Mouse (Mus musculus) midbrain, postnatal 0 days (tissue): ENCODE measurements around the gene Acads. TPM values are rescaled to one million over a fixed set of nuclear protein-coding genes. Genes with fewer than 3 reads are reported as not detected.
A peak's percentile ranks its signal among the peaks of the same experiment; 100 is the strongest.

Source experiments
- ATAC-seq: fragments of 200-750 bp; cut with Nextera tagmentation; 2 replicates; pipeline ENCODE4 v1.8.0; 2017; ENCODE audit warnings: moderate number of reproducible peaks, mild to moderate bottlenecking, moderate TSS enrichment, moderate library complexity; ENCODE audit not compliant: low FRiP score
- DNase-seq: peaks from one replicate; pipeline ENCODE4 v3.0.0-alpha.2; 2015; ENCODE audit warnings: low spot score
- H3K27ac ChIP-seq: fragments of 300-500 bp; sonication (generic); 2 replicates; pipeline ENCODE4 v1.5.1; 2014; ENCODE audit warnings: low read depth, mild to moderate bottlenecking, low read length, mixed read lengths
- H3K27me3 ChIP-seq: fragments of 300-500 bp; sonication (generic); 2 replicates; pipeline ENCODE4 v1.6.1; 2014; ENCODE audit warnings: low read length, control low read depth, mixed read lengths; ENCODE audit not compliant: insufficient read depth
- H3K36me3 ChIP-seq: fragments of 300-500 bp; sonication (generic); 2 replicates; pipeline ENCODE4 v1.6.1; 2014; ENCODE audit warnings: low read length, control low read depth, mixed read lengths; ENCODE audit not compliant: insufficient read depth
- H3K4me1 ChIP-seq: fragments of 300-500 bp; sonication (generic); 2 replicates; pipeline ENCODE4 v1.6.1; 2014; ENCODE audit warnings: mild to moderate bottlenecking, control low read depth, antibody characterized with exemption, low read length, mixed read lengths; ENCODE audit not compliant: insufficient read depth
- H3K4me2 ChIP-seq: fragments of 300-500 bp; sonication (generic); 2 replicates; pipeline ENCODE4 v1.6.1; 2014; ENCODE audit warnings: low read depth, mild to moderate bottlenecking, low read length, mixed read lengths; ENCODE audit not compliant: poor library complexity, severe bottlenecking
- H3K4me3 ChIP-seq: fragments of 300-500 bp; sonication (generic); 2 replicates; pipeline ENCODE4 v1.5.1; 2014; ENCODE audit warnings: low read depth, mild to moderate bottlenecking, low read length, moderate library complexity
- H3K9ac ChIP-seq: fragments of 300-500 bp; sonication (generic); replicated peaks from 2 replicates; pipeline ENCODE4 v1.6.1; 2014; ENCODE audit warnings: mild to moderate bottlenecking, low read length, moderate library complexity, mixed read lengths; ENCODE audit not compliant: poor library complexity, severe bottlenecking
- H3K9me3 ChIP-seq: fragments of 300-500 bp; sonication (generic); 2 replicates; pipeline ENCODE4 v1.6.1; 2016; ENCODE audit warnings: low read length, control low read depth
- CTCF ChIP-seq: IDR thresholded peaks from 2 replicates; pipeline ENCODE4 v1.5.1; 2016; ENCODE audit warnings: antibody characterized with exemption, mild to moderate bottlenecking
- WGBS: fragments of 180-500 bp; shearing (Covaris S2); extraction: QIAGEN DNeasy Blood & Tissue Kit; methylation state at CpG from one replicate; pipeline ENCODE4 v1.1.7; 2014; 5-methylcytosine and 5-hydroxymethylcytosine counted together
- polyA plus RNA-seq: library from polyadenylated mRNA; unstranded; fragments of >200 nt; fragmentation: Nextera tagmentation; extraction: Ambion mirVana; gene quantifications from 2 replicates; pipeline ENCODE4 v1.2.1, GENCODE M21; 2015
- total RNA-seq: library from RNA; depleted of rRNA; stranded (reverse); fragments of >200 nt; gene quantifications from 2 replicates; pipeline ENCODE4 v1.2.3, GENCODE M21; 2014

Gene Acads
- total and polyA plus RNA-seq, 2 experiments from 2014 or later, result 13.4 to 17.4 TPM

- Histone ChIP-seq H3K4me2 (no peak overlapping the region), H3K27me3 (no peaks in the 10 kb centered on the region), H3K9me3 (no peaks in the 10 kb centered on the region), H3K9ac (no peak overlapping the region), H3K36me3 (peaks cover 17% of the 10 kb centered on the region), H3K4me1 (peaks cover 10% of the 10 kb centered on the region; the same call in 1 of the 2 replicates), H3K27ac (no peak overlapping the region), H3K4me3 (no peak overlapping the region)
- WGBS, result 92% methylated on average over 8 of the region's 8 CpGs
- ATAC-seq (no peak), DNase-seq (no peak)
- TF ChIP-seq CTCF, result no peak
Observed at GRCm38 (mm10) chr5:115132465-115132864, 13.3 kb upstream of the Acads start.

GRCm38 (mm10) chr5:115129328-115129727 is 10.2 kb upstream of the Acads start:
- 88% methylated on average over 6 of the region's 6 CpGs for WGBS
- DNase-seq (no peak), ATAC-seq (no peak)
- Histone ChIP-seq H3K36me3 (peaks cover 39% of the 10 kb centered on the region), H3K9ac (no peak overlapping the region), H3K4me1 (peaks cover 10% of the 10 kb centered on the region; the same call in 1 of the 2 replicates), H3K4me3 (no peak overlapping the region), H3K9me3 (no peaks in the 10 kb centered on the region), H3K27ac (no peak overlapping the region), H3K27me3 (no peaks in the 10 kb centered on the region), H3K4me2 (no peak overlapping the region)
- 0 out of 2 replicates have a peak, but pooled peaks have one; percentile 5 for TF ChIP-seq CTCF

DNA sequence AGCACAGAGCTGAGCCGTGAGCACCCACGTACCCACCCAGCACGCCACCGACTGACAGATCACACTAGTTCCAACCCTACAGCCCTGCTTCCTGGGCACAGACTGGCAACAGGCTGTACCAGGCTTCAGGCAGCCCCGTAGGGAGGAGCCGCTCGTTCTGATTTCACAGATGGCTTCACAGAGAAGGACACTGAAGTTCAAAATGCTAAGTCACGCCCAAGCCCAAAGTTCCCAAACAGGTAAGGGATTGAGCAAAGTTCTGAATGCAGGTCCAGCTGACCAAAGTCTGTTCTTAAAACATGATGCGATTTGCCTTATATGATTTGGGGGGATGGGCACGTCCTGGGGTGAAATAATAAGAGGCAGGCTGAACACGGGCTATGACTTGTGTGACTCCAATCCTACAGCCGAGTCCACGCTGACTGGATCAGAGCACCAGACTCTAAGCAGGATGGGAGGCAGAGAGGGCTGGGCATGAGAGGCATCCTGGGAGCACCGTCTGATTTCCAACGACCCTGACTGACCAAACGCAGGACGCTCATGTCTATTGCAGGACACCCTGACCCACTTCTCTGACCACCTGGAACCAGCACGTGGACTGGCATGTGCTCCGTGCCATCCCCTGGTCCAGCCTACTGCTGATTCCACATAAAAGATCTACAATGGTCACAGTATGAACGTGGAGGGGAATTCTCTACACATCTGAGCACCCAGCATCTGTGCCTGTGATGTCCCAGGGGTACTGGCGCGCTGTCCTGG is 8.5 kb upstream of the Acads start:
- WGBS, result 93% methylated on average over 22 of the region's 22 CpGs
- no peak for TF ChIP-seq CTCF

DNA sequence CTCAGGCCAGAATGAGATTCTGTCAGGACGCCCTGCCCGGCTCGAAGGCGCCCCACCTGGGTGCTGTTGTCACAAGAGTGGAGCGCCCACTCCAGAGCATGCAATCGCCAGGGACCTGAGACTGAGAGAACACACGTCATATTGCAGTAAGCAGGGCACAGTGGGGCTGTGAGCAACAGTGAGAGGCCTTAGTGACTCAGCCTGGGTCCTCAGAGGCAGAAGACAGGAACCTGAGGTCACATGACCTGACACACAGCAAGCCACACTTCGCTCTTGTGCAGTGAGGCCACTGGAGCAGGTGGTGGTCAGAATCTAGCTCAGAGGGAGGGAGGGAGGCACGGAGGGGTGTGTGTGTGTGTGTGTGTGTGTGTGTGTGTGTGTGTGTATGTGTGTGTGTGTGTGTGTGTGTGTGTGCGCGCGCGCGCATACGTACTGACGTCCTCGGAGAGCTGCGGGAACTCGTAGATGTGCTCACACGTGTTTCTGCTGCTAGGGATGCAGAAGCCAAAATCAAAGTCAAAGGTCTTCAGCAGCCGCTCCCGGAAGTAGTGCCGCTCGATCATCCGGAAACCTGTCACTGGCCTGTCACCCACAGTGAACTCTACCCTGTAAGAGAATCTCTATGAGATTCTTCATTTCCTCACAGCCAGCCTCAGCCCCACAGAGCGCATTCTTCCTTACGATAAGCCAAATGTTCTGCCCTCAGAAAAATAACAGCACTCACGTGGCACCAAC is 7.6 kb upstream of the Acads start:
- Histone ChIP-seq H3K9me3 (no peaks in the 10 kb centered on the region), H3K4me2 (no peak overlapping the region), H3K9ac (no peak overlapping the region), H3K27me3 (no peaks in the 10 kb centered on the region), H3K4me3 (no peak overlapping the region), H3K27ac (no peak overlapping the region), H3K36me3 (peaks cover 44% of the 10 kb centered on the region), H3K4me1 (no peaks in the 10 kb centered on the region)
- TF ChIP-seq CTCF, result no peak
- DNase-seq (no peak), ATAC-seq (no peak)
- WGBS, result 89% methylated on average over 27 of the region's 28 CpGs

More for the DNA sequence above, 8.5 kb upstream of the Acads start:
- no peak for ATAC-seq
- Histone ChIP-seq H3K4me3 (no peak overlapping the region), H3K27ac (no peak overlapping the region), H3K9ac (no peak overlapping the region), H3K36me3 (peaks cover 44% of the 10 kb centered on the region), H3K4me2 (no peak overlapping the region), H3K9me3 (no peaks in the 10 kb centered on the region), H3K4me1 (no peaks in the 10 kb centered on the region), H3K27me3 (no peaks in the 10 kb centered on the region)
- DNase-seq, result no peak

DNA sequence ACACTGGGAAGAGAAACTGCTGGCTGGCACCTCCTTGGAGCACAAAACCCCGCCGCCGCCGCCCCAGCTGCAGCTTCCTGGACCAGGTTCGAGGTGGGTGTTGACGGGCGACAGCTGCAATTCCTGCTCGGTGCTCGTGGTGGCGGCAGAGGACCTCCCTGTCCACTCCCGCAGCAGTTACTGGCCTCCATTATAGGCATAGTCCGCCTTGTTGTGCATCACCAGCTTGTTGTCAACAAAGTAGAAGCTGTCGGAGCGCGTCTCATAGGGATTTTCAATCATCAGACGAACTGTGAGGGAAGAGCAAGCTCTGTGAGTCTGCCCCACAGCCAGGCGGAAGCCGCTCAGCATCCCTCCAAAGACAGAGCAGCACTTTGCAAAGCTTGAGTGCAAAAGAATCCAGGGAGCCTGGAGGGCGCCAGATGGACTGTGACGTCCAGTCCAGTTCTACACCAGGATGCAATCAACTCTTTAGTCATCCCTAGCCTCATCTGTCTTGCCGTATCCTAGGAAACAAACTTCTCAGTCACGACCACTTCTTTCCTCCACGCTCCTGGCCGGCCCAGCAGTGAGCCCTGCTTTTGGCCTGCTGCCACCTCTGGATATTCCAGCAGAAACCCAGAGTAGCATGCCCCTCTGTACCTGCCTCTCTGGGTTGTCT is 6.2 kb upstream of the Acads start:
- H3K9me3 ChIP-seq, result no peaks in the 10 kb centered on the region
- WGBS, result 20% methylated on average over 24 of the region's 24 CpGs
- H3K27me3 ChIP-seq, result no peaks in the 10 kb centered on the region
- no peak overlapping the region for H3K4me2 ChIP-seq
- H3K4me1 ChIP-seq, result no peaks in the 10 kb centered on the region
- DNase-seq (peak; percentile 87), ATAC-seq (peak; percentile 41; the same call in 1 of the 2 replicates)
- H3K36me3 ChIP-seq, result peaks cover 44% of the 10 kb centered on the region
- H3K4me3 ChIP-seq, result no peak overlapping the region
- TF ChIP-seq CTCF, result peak; percentile 91
- no peak overlapping the region for H3K9ac ChIP-seq
- no peak overlapping the region for H3K27ac ChIP-seq
